Mouse (Mus musculus): Measurements from ENCODE around the gene Thap2. TPM values are rescaled to one million over a fixed set of nuclear protein-coding genes. Genes with fewer than 3 reads are reported as not detected.

Gene Thap2
- 12.9 and 13.2 TPM in 2 replicates for polyA plus RNA-seq (2012; rRNA removed)

- peak within 1 kb of the TSS; percentile 75 for H3K27ac ChIP-seq (ENCODE audit: insufficient read depth, low read length)
- H3K4me3 ChIP-seq (ENCODE audit: insufficient read depth, low read length) = peak within 1 kb of the TSS; percentile 49
- peaks cover 9% of the 10 kb centered on the region for H3K4me1 ChIP-seq (ENCODE audit: control insufficient read depth, insufficient read depth, low read length)
- TF ChIP-seq CTCF (IDR thresholded peaks at IDR 0.05; ENCODE audit: extremely low read depth, insufficient read depth, low read length) (peak; percentile 28), POLR2A (IDR thresholded peaks at IDR 0.05; ENCODE audit: extremely low read depth, insufficient read depth, low read length) (peak; percentile 90)
Measured at GRCm38 (mm10) chr10:115384221-115385017, at the start of gene Thap2, which contains the start of gene Zfc3h1. Gene Thap2, minus strand, starts transcription at chr10:115384443. Gene Zfc3h1, plus strand, starts transcription at chr10:115384959.

- H3K4me1 ChIP-seq (ENCODE audit: control insufficient read depth, insufficient read depth, low read length) = no peaks in the 10 kb centered on the region
- no peak for TF ChIP-seq POLR2A (IDR thresholded peaks at IDR 0.05; ENCODE audit: extremely low read depth, insufficient read depth, low read length)
- no peak for TF ChIP-seq CTCF (IDR thresholded peaks at IDR 0.05; ENCODE audit: extremely low read depth, insufficient read depth, low read length)
- no peak overlapping the region for H3K4me3 ChIP-seq (ENCODE audit: insufficient read depth, low read length)
- H3K27ac ChIP-seq (ENCODE audit: insufficient read depth, low read length) = no peak overlapping the region
Measured at GRCm38 (mm10) chr10:115425351-115425750, 41.1 kb upstream of the Thap2 start.

GRCm38 (mm10) chr10:115421976-115422375, 37.7 kb upstream of the Thap2 start:
- no peak for TF ChIP-seq POLR2A (IDR thresholded peaks at IDR 0.05; ENCODE audit: extremely low read depth, insufficient read depth, low read length)
- no peak for TF ChIP-seq CTCF (IDR thresholded peaks at IDR 0.05; ENCODE audit: extremely low read depth, insufficient read depth, low read length)
- Histone ChIP-seq H3K4me1 (ENCODE audit: control insufficient read depth, insufficient read depth, low read length) (no peaks in the 10 kb centered on the region), H3K4me3 (ENCODE audit: insufficient read depth, low read length) (no peak overlapping the region), H3K27ac (ENCODE audit: insufficient read depth, low read length) (no peak overlapping the region)

- no peaks in the 10 kb centered on the region for H3K4me1 ChIP-seq (ENCODE audit: control insufficient read depth, insufficient read depth, low read length)
- H3K27ac ChIP-seq (ENCODE audit: insufficient read depth, low read length) = no peak overlapping the region
- TF ChIP-seq POLR2A (IDR thresholded peaks at IDR 0.05; ENCODE audit: extremely low read depth, insufficient read depth, low read length) (no peak), CTCF (IDR thresholded peaks at IDR 0.05; ENCODE audit: extremely low read depth, insufficient read depth, low read length) (no peak)
- H3K4me3 ChIP-seq (ENCODE audit: insufficient read depth, low read length) = no peak overlapping the region
Measured at GRCm38 (mm10) chr10:115414056-115414455, 29.8 kb upstream of the Thap2 start.

- H3K4me1 ChIP-seq (ENCODE audit: control insufficient read depth, insufficient read depth, low read length) = no peaks in the 10 kb centered on the region
- no peak overlapping the region for H3K27ac ChIP-seq (ENCODE audit: insufficient read depth, low read length)
- TF ChIP-seq POLR2A (IDR thresholded peaks at IDR 0.05; ENCODE audit: extremely low read depth, insufficient read depth, low read length) (no peak), CTCF (IDR thresholded peaks at IDR 0.05; ENCODE audit: extremely low read depth, insufficient read depth, low read length) (no peak)
- no peak overlapping the region for H3K4me3 ChIP-seq (ENCODE audit: insufficient read depth, low read length)
Measured at GRCm38 (mm10) chr10:115413496-115413895, 29.3 kb upstream of the Thap2 start.

- peak; percentile 76 for TF ChIP-seq CTCF (IDR thresholded peaks at IDR 0.05; ENCODE audit: extremely low read depth, insufficient read depth, low read length)
- no peak for TF ChIP-seq POLR2A (IDR thresholded peaks at IDR 0.05; ENCODE audit: extremely low read depth, insufficient read depth, low read length)
- Histone ChIP-seq H3K4me1 (ENCODE audit: control insufficient read depth, insufficient read depth, low read length) (no peaks in the 10 kb centered on the region), H3K4me3 (ENCODE audit: insufficient read depth, low read length) (no peak overlapping the region), H3K27ac (ENCODE audit: insufficient read depth, low read length) (no peak overlapping the region)
Measured at GRCm38 (mm10) chr10:115406393-115406792, 22.1 kb upstream of the Thap2 start.

- no peak for TF ChIP-seq CTCF (IDR thresholded peaks at IDR 0.05; ENCODE audit: extremely low read depth, insufficient read depth, low read length)
- no peak for TF ChIP-seq POLR2A (IDR thresholded peaks at IDR 0.05; ENCODE audit: extremely low read depth, insufficient read depth, low read length)
Measured at GRCm38 (mm10) chr10:115391896-115392295, 7.7 kb upstream of the Thap2 start.

GRCm38 (mm10) chr10:115391076-115391475, 6.8 kb upstream of the Thap2 start:
- Histone ChIP-seq H3K4me3 (ENCODE audit: insufficient read depth, low read length) (no peak overlapping the region), H3K27ac (ENCODE audit: insufficient read depth, low read length) (no peak overlapping the region), H3K4me1 (ENCODE audit: control insufficient read depth, insufficient read depth, low read length) (peaks cover 7% of the 10 kb centered on the region)
- TF ChIP-seq POLR2A (IDR thresholded peaks at IDR 0.05; ENCODE audit: extremely low read depth, insufficient read depth, low read length) (no peak), CTCF (IDR thresholded peaks at IDR 0.05; ENCODE audit: extremely low read depth, insufficient read depth, low read length) (no peak)

More at GRCm38 (mm10) chr10:115391896-115392295, 7.7 kb upstream of the Thap2 start:
- peaks cover 7% of the 10 kb centered on the region for H3K4me1 ChIP-seq (ENCODE audit: control insufficient read depth, insufficient read depth, low read length)
- no peak overlapping the region for H3K27ac ChIP-seq (ENCODE audit: insufficient read depth, low read length)
- H3K4me3 ChIP-seq (ENCODE audit: insufficient read depth, low read length) = no peak overlapping the region

GRCm38 (mm10) chr10:115387891-115388290, 3.6 kb upstream of the Thap2 start:
- Histone ChIP-seq H3K4me1 (ENCODE audit: control insufficient read depth, insufficient read depth, low read length) (peaks cover 7% of the 10 kb centered on the region), H3K27ac (ENCODE audit: insufficient read depth, low read length) (no peak overlapping the region), H3K4me3 (ENCODE audit: insufficient read depth, low read length) (no peak overlapping the region)
- TF ChIP-seq POLR2A (IDR thresholded peaks at IDR 0.05; ENCODE audit: extremely low read depth, insufficient read depth, low read length) (no peak), CTCF (IDR thresholded peaks at IDR 0.05; ENCODE audit: extremely low read depth, insufficient read depth, low read length) (no peak)

Measured in cortical plate, adult 2 months (tissue).